Mouse (Mus musculus): Measurements from ENCODE around the gene Gatad2b.
"Not testable (repeated sequence)": the region's sequence is repeated elsewhere in the genome, so short reads cannot be mapped to it uniquely, and the experiment has no call there.

The Gatad2b gene

DNA sequence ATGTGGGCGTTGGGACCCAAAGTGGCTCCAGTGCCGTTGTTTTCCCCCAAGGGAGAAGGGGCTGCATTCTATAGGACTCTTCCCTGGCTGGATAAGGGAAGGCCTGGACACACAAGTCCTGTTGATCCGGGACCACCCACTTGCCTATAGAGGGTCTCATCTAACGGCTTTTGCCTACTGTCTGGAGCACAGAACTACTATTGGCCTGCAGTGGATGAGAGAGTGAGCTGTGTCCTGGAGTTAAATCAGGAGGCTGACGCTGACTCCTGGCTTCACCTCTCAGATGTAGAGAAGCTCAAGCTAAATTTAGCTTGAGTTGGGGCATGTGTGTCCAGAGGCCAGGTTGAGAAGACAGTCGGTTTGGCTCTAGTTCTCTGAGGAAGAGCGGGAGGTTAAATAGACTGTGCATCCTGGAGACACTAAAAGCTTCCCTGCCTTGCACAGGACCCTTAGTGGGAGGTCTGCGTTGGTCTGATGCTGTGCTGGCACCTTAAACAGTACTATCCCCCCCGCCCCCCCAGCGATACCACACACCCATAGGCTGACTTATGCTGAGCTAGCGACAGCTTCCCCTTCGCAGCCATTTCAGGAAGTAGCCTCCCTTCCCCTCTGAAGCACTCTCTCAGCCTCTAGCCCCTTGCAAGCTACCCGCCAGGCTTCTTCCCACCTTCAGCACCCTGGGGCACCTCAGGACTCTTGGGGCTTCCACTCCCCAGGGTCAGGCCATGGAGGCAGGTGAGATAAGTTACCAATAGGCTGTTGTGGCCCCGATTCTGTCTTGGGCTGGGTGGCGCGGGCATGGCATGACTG lies 26.8 kb upstream of the Gatad2b start:
- DNase-seq (ENCODE audit: low spot score) = no peak

DNA sequence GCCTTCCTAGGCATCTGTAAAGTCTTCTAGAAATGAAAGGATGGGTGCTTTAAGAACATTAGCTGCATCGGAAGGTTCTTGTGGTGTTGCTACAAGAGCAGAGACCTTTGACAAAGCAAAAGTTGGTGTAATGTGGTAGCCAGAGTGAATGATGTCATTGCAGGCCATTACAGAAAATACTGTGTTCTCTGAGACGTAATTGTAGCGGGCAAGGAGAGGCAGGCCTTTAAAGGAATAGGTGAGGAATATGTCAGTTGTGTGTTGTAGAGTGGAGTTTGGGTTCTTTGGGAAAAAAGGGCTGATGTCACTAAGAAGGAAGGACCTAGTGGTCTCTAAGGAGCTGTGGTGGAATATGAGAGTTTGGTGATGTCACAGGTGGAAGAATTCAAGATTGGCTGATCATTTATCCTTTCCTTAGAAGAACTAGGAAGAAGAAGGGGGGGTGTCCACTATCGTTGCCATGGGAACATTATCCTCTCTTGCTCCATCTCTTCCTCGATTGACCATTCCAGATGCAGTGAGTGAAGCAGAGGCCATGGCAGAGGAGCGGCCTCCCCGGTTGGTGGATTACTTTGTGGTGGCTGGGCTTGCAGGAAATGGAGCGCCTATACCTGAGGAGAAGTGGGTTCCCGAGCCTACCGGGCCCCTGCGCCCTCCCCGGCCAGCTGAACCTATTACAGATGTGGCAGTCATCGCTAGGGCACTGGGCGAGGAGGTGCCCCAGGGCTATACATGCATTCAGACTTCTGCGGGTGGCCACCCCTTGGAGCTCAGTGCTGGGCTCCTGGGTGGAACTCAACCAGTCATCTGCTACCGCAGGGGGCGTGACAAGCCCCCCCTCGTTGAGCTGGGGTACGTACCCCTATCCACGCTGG lies 25.8 kb upstream of the Gatad2b start:
- DNase-seq (ENCODE audit: low spot score) = no peak

DNA sequence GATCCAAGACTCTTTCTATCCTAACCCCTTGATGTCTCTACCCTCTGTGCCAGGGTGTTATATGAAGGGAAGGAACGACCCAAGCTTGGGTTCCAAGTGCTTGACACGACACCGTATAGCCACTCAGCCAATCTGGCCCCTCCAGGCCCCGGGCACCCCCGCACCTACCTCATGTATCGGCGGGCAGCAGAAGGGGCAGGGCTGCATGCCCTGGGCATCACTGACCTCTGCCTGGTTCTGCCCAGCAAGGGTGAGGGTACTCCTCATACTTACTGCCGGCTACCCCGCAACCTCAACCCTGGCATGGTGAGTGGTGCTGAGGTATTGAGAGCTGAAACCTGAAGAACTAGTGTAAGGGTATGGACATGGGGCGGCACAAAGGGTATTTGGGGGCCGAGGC lies 24.8 kb upstream of the Gatad2b start:
- no peak for DNase-seq (ENCODE audit: low spot score)

DNA sequence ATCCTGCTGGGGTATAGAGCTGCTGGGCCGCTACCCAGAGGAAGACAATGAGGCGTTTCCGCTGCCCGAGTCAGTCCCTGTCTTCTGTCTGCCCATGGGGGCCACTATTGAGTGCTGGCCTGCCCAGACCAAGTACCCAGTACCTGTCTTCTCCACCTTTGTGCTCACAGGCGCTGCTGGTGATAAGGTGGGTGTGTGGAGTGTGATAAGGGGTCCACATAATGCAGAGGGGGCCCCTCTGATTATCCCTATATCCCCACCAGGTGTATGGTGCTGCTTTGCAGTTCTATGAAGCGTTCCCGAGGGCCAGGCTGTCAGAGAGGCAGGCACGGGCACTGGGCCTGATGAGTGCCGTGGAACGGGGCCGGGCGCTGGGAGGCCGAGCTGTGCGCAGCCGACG lies 24.0 kb upstream of the Gatad2b start:
- no peak for DNase-seq (ENCODE audit: low spot score)

DNA sequence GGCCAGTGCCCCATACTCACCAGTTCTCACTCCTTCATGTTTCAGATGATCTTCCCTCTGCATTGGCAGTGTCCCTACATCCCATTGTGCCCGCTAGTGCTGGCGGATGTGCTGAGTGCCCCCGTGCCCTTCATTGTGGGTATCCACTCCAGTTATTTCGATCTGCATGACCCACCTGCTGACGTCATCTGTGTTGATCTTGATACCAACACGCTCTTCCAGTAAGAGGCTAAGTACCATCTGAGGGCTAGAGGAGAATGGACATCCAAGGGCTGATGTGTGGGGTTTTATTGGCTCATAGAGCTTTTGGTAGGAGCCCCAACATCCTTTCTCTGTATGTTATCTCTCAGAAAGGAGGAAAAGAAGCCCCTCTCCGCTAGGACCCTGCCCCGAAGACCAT lies 22.2 kb upstream of the Gatad2b start:
- no peak for DNase-seq (ENCODE audit: low spot score)

DNA sequence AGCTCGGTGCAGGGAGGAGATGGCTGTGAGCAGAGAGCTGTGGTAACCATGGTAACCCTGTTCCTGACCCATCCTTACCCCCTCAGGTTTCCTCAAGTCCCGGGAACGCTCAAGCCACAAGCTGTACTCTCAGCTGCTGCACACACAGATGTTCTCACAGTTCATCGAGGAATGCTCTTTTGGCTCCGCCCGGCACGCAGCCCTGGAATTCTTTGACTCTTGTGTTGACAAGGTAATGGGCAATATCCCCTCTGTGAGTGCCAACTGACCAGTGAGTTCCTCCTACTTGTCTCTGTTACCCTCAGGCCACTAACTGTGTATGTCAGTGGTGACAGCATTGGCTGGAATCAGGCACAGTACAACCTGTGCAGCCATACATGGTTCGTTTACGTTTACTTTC lies 20.8 kb upstream of the Gatad2b start:
- DNase-seq (ENCODE audit: low spot score) = no peak

DNA sequence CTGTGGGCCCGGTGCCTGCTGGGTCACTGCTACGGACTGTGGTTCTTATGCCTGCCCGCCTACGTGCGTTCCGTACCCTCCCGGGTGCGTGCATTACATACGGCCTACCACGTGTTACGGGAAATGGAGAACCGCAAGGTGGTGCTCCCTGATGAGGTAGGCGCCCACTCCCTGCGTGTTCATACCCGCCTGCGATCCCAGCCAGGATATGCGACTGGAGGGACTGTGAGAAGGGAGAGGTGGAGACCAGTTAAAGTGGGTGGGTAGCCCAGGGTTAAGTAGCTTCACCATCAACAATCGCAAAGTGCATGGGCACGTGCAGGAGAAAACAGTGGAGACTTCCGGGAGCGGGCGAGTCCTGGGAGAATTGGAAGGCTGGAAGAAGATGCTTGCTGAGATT lies 19.1 kb upstream of the Gatad2b start:
- no peak for DNase-seq (ENCODE audit: low spot score)

DNA sequence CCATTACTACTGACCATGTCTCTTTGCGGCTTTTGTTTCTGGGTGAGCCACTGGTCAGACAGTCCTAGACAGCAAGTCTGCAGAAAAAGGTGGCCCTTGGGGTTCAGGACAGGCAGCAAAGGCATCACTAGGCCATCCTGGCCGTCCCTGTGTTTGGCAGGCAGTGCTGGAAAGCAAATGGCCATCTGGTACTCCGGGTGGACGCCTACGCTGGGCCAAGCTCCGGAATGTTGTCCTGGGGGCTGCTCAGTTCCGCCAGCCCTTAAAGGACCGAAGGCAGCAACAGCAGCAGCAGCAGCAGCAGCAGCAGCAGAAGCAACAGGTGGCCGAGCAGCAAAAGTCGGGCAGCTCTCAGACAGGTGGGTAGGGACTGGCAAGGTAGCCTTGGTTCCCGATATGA lies 17.7 kb upstream of the Gatad2b start:
- DNase-seq (ENCODE audit: low spot score) = no peak

DNA sequence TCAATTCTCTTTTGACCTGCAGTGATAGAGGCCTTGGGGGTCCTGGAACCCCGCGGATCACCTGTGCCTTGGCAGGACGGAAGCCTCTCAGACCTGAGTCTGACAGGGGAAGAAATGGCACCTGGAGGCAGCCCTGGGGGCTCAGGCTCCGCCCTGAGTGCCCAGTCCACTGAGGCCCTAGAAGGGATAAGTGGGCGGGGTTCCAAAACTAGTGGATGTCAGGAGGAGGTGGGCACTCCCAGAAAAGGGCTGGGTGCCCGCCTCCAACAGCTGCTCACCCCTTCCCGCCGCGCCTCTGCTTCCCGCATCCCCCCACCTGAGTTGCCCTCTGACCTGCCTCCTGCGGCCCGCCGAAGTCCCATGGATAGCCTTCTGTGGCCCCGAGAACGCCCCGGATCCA lies 16.1 kb upstream of the Gatad2b start:
- DNase-seq (ENCODE audit: low spot score) = no peak

DNA sequence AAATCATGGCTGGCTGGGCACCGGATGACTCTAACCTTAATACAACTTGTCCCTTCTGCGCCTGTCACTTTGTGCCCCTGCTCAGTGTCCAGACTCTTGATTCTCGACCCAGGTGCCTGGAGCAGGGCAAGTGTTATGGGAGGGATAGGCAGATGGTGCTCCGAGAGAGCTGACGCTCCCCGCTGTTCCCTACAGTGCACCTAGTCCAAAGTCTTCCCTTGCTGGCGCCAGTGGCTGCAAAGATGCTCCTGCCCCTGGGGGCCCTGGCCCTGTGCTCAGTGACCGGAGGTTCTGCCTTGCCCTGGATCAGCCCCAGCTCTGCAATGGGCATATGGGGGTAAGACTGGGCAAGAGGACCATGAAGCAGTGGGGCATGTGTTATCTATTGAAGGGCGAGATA lies 15.2 kb upstream of the Gatad2b start:
- no peak for DNase-seq (ENCODE audit: low spot score)

DNA sequence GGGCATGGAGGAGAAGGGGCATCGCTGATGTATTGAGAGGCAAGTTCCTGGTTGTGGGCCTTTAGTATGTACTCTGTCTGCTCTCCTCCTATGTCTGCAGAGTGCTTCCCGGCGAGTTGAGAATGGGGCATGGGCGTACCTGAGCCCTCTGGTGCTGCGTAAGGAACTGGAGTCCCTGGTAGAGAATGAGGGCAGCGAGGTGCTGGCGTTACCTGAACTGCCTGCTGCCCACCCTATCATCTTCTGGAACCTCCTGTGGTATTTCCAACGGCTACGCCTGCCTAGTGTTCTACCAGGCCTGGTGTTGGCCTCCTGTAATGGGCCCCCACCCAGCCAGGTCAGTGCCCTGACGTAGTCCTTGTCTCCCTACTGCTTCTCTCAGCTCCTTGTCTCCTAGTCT lies 14.8 kb upstream of the Gatad2b start:
- no peak for DNase-seq (ENCODE audit: low spot score)

DNA sequence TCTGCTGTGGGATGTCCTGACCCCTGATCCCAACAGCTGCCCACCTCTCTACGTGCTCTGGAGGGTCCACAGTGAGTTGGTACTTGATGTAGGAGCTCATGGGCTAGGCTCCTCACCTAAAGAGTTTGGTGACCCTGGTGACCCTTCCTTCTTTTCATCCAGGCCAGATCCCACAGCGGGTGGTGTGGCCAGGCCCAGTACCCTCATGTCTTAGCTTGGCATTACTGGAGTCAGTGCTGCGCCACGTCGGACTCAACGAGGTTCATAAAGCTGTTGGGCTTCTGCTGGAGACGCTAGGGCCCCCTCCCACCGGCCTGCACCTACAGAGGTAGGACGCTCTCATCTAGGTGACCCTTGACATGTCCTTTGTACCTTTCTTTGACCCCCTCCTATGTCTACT lies 13.8 kb upstream of the Gatad2b start:
- DNase-seq (ENCODE audit: low spot score) = no peak

DNA sequence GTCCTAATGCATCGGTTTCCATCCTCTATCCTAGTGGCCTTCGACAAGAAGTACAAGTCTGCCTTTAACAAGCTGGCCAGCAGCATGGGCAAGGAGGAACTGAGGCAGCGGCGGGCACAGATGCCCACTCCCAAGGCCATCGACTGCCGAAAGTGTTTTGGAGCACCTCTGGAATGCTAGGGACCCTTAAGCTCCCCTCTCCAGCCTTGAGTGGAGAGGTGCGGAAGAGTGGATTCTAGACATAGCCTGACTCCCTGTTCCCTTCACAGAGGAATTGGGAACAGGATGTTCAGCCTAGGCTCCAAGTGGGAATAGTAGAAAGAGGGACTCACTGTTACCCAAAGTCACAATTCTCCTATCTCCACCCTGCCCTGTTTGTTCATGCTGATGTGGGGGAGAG lies 13.2 kb upstream of the Gatad2b start:
- DNase-seq (ENCODE audit: low spot score) = no peak

DNA sequence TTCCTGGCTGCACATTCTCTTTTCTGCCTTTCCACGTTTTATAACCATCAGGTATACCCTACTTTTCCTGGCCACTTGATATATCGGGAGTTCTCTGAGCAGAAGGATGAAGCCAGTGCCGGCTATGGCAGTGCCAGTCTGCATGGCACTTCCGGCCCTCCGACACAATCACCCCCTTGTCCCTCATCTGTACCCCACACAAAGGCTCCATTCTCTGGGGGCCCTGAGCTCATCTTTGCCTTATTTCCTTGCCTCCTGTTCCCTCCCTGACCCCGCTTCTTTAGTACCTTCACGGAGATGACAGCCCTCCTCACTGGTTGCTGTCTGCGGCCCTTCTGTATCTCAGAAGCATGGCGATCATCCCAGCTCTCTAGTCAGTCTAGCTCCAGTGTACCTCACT lies 12.3 kb upstream of the Gatad2b start:
- DNase-seq (ENCODE audit: low spot score) = no peak

DNA sequence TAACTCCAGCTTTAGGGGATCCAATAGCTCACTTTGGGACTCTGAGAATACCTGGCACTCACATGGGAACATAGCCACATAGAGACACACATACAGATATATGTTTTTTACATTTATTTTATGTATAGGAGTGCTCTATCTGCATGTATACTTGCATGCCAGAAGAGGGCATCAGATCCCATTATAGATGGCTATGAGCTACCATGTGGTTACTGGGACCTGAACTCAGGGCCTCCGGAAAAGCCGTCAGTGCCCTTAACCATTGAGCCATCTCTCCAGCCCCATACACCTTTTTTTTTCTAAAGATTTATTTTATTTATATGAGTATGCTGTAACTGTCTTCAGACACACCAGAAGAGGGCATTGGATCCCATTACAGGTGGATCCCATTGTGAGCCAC lies 8.8 kb upstream of the Gatad2b start:
- no peak for DNase-seq (ENCODE audit: low spot score)

- DNase-seq (ENCODE audit: low spot score) = not testable (repeated sequence)
These were observed 3.6 kb upstream of the Gatad2b start for GRCm38 (mm10) chr3:90289403-90289802.

DNA sequence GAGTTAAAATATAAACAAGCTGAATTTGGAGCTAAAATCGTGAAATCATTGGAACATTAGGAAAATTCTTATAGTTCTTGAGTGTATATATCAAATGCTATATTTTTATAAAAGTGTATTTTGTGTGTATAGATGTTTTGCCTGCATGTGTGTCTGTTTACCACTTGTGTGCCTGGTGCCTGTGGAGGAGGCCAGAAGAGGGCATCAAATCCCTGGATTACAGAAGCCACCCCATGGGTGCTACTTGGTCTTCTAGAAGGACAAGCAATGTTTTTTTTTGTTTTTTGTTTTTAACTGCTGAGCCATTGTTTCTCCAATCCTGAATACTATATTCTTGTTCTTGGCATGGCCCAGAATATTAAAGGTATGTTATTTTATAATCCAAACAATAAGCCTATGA lies 2.4 kb upstream of the Gatad2b start:
- no peak for DNase-seq (ENCODE audit: low spot score)

DNA sequence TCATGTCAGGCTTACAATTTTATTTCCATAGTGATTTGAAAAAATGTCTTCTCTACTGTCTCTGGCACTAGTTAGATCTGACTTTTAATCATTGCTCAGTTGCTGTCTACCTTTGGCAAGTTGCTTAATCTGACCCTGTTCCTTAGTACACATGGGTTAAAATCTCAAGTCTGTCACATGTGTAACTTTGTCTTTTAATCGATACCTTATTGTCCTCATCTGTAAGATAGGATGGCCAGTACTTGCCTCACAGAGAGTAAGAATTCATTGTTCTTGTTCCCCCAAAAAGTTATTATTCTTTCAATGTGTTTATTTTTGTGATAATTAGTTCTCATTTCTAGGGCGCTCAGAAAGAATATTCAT lies 1.0 kb upstream of the Gatad2b start:
- no peak for DNase-seq (ENCODE audit: low spot score)

DNA sequence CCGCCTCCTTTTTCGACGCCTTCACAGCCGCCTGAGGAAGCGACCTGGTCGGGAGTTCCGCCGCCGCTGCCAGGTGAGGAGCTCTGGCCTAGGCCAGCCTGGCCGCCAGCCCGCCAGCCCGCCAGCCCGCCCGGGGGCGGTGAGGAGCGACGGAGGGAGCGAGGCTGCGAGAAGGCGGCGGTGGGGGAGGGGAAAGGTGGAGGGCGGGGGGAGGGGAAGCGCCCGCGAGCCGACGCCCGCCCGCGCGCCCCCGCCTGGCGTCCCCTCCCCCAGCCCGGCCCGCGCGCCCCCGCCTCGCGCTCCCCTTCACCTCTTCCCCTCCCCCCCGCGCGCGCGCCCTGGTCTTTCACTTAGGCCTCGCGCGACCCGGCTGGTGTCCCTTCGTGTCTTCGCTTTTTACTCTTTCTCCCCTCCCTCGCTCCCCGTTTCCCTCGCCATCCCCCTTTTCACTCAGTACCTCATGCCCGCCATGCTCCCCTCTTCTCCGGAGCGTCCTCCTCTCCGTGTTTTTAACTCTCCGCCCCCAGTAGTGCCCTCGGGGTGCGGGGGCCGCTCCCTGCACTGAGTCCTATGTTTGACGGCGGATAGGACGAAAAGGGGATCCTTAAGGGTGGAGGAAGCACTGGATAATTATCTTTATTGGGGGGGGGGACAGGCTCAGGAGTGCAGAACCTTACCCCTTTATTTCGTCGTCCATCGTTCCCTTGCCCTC lies 530 bp downstream of the Gatad2b start:
- peak; percentile 68 for DNase-seq (ENCODE audit: low spot score)

GRCm38 (mm10) chr3:90294064-90294440 lies 1.1 kb downstream of the Gatad2b start:
- no peak for DNase-seq (ENCODE audit: low spot score)

GRCm38 (mm10) chr3:90294651-90295050 lies 1.7 kb downstream of the Gatad2b start:
- no peak for DNase-seq (ENCODE audit: low spot score)

- no peak for DNase-seq (ENCODE audit: low spot score)
These were observed 12.8 kb downstream of the Gatad2b start for GRCm38 (mm10) chr3:90305801-90306200.

- DNase-seq (ENCODE audit: low spot score) = no peak
These were observed 16.6 kb downstream of the Gatad2b start for GRCm38 (mm10) chr3:90309589-90309988.
